Mouse (Mus musculus): ENCODE data around the gene Fads1. TPM values are rescaled to one million over a fixed set of nuclear protein-coding genes. Genes with fewer than 3 reads are reported as not detected.

Gene Fads1
- polyA plus RNA-seq, 1 experiment from 2014 or later: 155 TPM

GRCm38 (mm10) chr19:10224637-10225453 is 42.2 kb downstream of the Fads1 start:
- peak overlapping the region; percentile 1; the same call in 1 of the 2 replicates for H3K4me3 ChIP-seq
- H3K27ac ChIP-seq: peak overlapping the region; percentile 73
- H3K4me1 ChIP-seq: peaks cover 41% of the 10 kb centered on the region
- H3K27me3 ChIP-seq (ENCODE audit: low read depth, poor library complexity, severe bottlenecking): no peaks in the 10 kb centered on the region
- 25% methylated on average over 26 of the region's 26 CpGs for WGBS
- DNase-seq (ENCODE audit: low spot score): peak; percentile 50
- peaks cover 23% of the 10 kb centered on the region for H3K36me3 ChIP-seq
- no peaks in the 10 kb centered on the region for H3K9me3 ChIP-seq (replicated peaks)

DNA sequence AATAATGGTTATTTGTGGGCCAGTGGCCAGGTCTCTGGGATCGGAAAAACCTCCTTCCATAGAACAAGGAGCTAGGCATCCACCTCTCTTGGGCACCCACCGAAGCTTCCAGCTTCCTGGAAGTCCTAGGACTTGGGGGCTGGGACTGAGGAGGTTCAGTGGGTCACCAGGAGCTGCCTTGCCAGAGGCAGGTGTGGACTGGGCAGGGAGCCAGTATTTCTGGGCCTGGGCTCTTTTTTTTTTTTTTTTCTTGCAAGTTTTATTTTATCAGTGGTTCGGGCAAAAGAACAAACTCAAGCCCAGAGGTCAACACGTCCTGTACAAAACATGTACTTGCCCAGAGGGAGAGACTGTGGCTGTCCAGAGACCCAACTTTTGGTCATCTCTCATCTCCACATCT is 43.1 kb downstream of the Fads1 start:
- Histone ChIP-seq H3K4me1 (peaks cover 50% of the 10 kb centered on the region), H3K4me3 (no peak overlapping the region), H3K9me3 (replicated peaks) (no peaks in the 10 kb centered on the region), H3K36me3 (peaks cover 17% of the 10 kb centered on the region), H3K27ac (no peak overlapping the region), H3K27me3 (ENCODE audit: low read depth, poor library complexity, severe bottlenecking) (no peaks in the 10 kb centered on the region)
- WGBS: 85% methylated on average over 4 of the region's 4 CpGs
- no peak for DNase-seq (ENCODE audit: low spot score)

GRCm38 (mm10) chr19:10231016-10231415 is 48.3 kb downstream of the Fads1 start:
- Histone ChIP-seq H3K27ac (peak overlapping the region; percentile 79), H3K4me3 (peak overlapping the region; percentile 24), H3K27me3 (ENCODE audit: low read depth, poor library complexity, severe bottlenecking) (0 out of 2 replicates have a peak, but pooled peaks cover 4% of the 10 kb centered on the region), H3K36me3 (peaks cover 9% of the 10 kb centered on the region), H3K4me1 (peaks cover 49% of the 10 kb centered on the region), H3K9me3 (replicated peaks) (no peaks in the 10 kb centered on the region)
- DNase-seq (ENCODE audit: low spot score): peak; percentile 64
- 4% methylated on average over 7 of the region's 7 CpGs for WGBS

- peak overlapping the region; percentile 79 for H3K27ac ChIP-seq
- H3K9me3 ChIP-seq (replicated peaks): no peaks in the 10 kb centered on the region
- no peak for DNase-seq (ENCODE audit: low spot score)
- peak overlapping the region; percentile 11; the same call in 1 of the 2 replicates for H3K4me3 ChIP-seq
- peaks cover 53% of the 10 kb centered on the region for H3K4me1 ChIP-seq
- 0 out of 2 replicates have a peak, but pooled peaks cover 4% of the 10 kb centered on the region for H3K27me3 ChIP-seq (ENCODE audit: low read depth, poor library complexity, severe bottlenecking)
- H3K36me3 ChIP-seq: peaks cover 9% of the 10 kb centered on the region
- WGBS: 8% methylated on average over 5 of the region's 5 CpGs
Measured at GRCm38 (mm10) chr19:10231871-10232270, 49.2 kb downstream of the Fads1 start.

GRCm38 (mm10) chr19:10232327-10233017 is 49.8 kb downstream of the Fads1 start:
- Histone ChIP-seq H3K9me3 (replicated peaks) (no peaks in the 10 kb centered on the region), H3K36me3 (peaks cover 9% of the 10 kb centered on the region), H3K4me3 (0 out of 2 replicates have a peak overlapping the region, but pooled peaks have one; percentile 11), H3K27me3 (ENCODE audit: low read depth, poor library complexity, severe bottlenecking) (0 out of 2 replicates have a peak, but pooled peaks cover 4% of the 10 kb centered on the region), H3K27ac (peak overlapping the region; percentile 79), H3K4me1 (peaks cover 53% of the 10 kb centered on the region)
- 18% methylated on average over 9 of the region's 9 CpGs for WGBS
- peak; percentile 53 for DNase-seq (ENCODE audit: low spot score)

GRCm38 (mm10) chr19:10235784-10236565 is 53.3 kb downstream of the Fads1 start:
- Histone ChIP-seq H3K36me3 (no peaks in the 10 kb centered on the region), H3K4me3 (no peak overlapping the region), H3K27ac (no peak overlapping the region), H3K4me1 (peaks cover 60% of the 10 kb centered on the region), H3K9me3 (replicated peaks) (no peaks in the 10 kb centered on the region), H3K27me3 (ENCODE audit: low read depth, poor library complexity, severe bottlenecking) (peaks cover 12% of the 10 kb centered on the region; the same call in 1 of the 2 replicates)
- no peak for DNase-seq (ENCODE audit: low spot score)
- WGBS: 85% methylated on average over 9 of the region's 9 CpGs

GRCm38 (mm10) chr19:10238477-10238876 is 55.8 kb downstream of the Fads1 start:
- Histone ChIP-seq H3K27me3 (ENCODE audit: low read depth, poor library complexity, severe bottlenecking) (peaks cover 9% of the 10 kb centered on the region; the same call in 1 of the 2 replicates), H3K36me3 (no peaks in the 10 kb centered on the region), H3K27ac (peak overlapping the region; percentile 65), H3K9me3 (replicated peaks) (no peaks in the 10 kb centered on the region), H3K4me1 (peaks cover 48% of the 10 kb centered on the region), H3K4me3 (peak overlapping the region; percentile 24; the same call in 1 of the 2 replicates)
- WGBS: 43% methylated on average over 3 of the region's 3 CpGs
- no peak for DNase-seq (ENCODE audit: low spot score)

- Histone ChIP-seq H3K4me3 (peak overlapping the region; percentile 68), H3K9me3 (replicated peaks) (no peaks in the 10 kb centered on the region), H3K4me1 (peaks cover 57% of the 10 kb centered on the region), H3K36me3 (no peaks in the 10 kb centered on the region), H3K27me3 (ENCODE audit: low read depth, poor library complexity, severe bottlenecking) (peaks cover 9% of the 10 kb centered on the region; the same call in 1 of the 2 replicates), H3K27ac (peak overlapping the region; percentile 89)
- 32% methylated on average over 2 of the region's 2 CpGs for WGBS
- DNase-seq (ENCODE audit: low spot score): no peak
Measured at GRCm38 (mm10) chr19:10239419-10239818, 56.7 kb downstream of the Fads1 start.

- H3K27ac ChIP-seq: peak overlapping the region; percentile 89
Measured at GRCm38 (mm10) chr19:10239975-10240653, 57.4 kb downstream of the Fads1 start.

GRCm38 (mm10) chr19:10240654-10241305 is 58.1 kb downstream of the Fads1 start, which contains the start of gene Myrf:
TSS of gene Myrf (minus strand) at chr19:10240748.
- Histone ChIP-seq H3K4me3 (peak within 1 kb of the TSS; percentile 68), H3K36me3 (no peaks in the 10 kb centered on the region), H3K4me1 (peaks cover 60% of the 10 kb centered on the region), H3K27me3 (ENCODE audit: low read depth, poor library complexity, severe bottlenecking) (peaks cover 10% of the 10 kb centered on the region; the same call in 1 of the 2 replicates), H3K27ac (peak within 1 kb of the TSS; percentile 89), H3K9me3 (replicated peaks) (no peaks in the 10 kb centered on the region)
- 7% methylated on average over 43 of the region's 43 CpGs for WGBS
- DNase-seq (ENCODE audit: low spot score): peak; percentile 92

More at GRCm38 (mm10) chr19:10239975-10240653, 57.4 kb downstream of the Fads1 start:
- H3K4me1 ChIP-seq: peaks cover 60% of the 10 kb centered on the region
- peaks cover 9% of the 10 kb centered on the region; the same call in 1 of the 2 replicates for H3K27me3 ChIP-seq (ENCODE audit: low read depth, poor library complexity, severe bottlenecking)
- H3K4me3 ChIP-seq: peak overlapping the region; percentile 68
- WGBS: 3% methylated on average over 26 of the region's 26 CpGs
- DNase-seq (ENCODE audit: low spot score): no peak
- no peaks in the 10 kb centered on the region for H3K9me3 ChIP-seq (replicated peaks)
- no peaks in the 10 kb centered on the region for H3K36me3 ChIP-seq

GRCm38 (mm10) chr19:10242916-10243315 is 60.2 kb downstream of the Fads1 start:
- H3K36me3 ChIP-seq: no peaks in the 10 kb centered on the region
- H3K9me3 ChIP-seq (replicated peaks): no peaks in the 10 kb centered on the region
- DNase-seq (ENCODE audit: low spot score): peak; percentile 70
- peaks cover 75% of the 10 kb centered on the region for H3K4me1 ChIP-seq
- WGBS: 9% methylated on average over 8 of the region's 8 CpGs
- H3K27me3 ChIP-seq (ENCODE audit: low read depth, poor library complexity, severe bottlenecking): peaks cover 25% of the 10 kb centered on the region
- peak overlapping the region; percentile 80 for H3K27ac ChIP-seq
- H3K4me3 ChIP-seq: peak overlapping the region; percentile 10; the same call in 1 of the 2 replicates
